Mouse (Mus musculus): ENCODE measurements at regions not wholly inside any gene's neighbourhood (a gene's known extent, or its start where the extent isn't known, plus 50 kb on each side); places are given as distances from the start of the nearest gene placed in this dataset.

- intact Hi-C loops (cut with DNase I) = no loop called here
- Histone ChIP-seq H3K4me1 (ENCODE audit: control insufficient read depth, insufficient read depth, low read length) (peaks cover 1% of the 10 kb centered on the region; the same call in 1 of the 2 replicates), H3K27me3 (ENCODE audit: control insufficient read depth, insufficient read depth, low read length) (no peaks in the 10 kb centered on the region), H3K9ac (ENCODE audit: low read depth, low read length) (no peak overlapping the region), H3K79me2 (replicated peaks; ENCODE audit: control insufficient read depth, insufficient read depth, low read length) (no peaks in the 10 kb centered on the region), H3K4me3 (no peak overlapping the region), H3K36me3 (ENCODE audit: control insufficient read depth, insufficient read depth, low read length) (no peaks in the 10 kb centered on the region), H3K27ac (no peak overlapping the region)
- 76% methylated on average over 8 of the region's 8 CpGs for WGBS
- no peak for DNase-seq
- TF ChIP-seq POLR2A (IDR thresholded peaks at IDR 0.05; ENCODE audit: insufficient read depth, low read depth, low read length) (no peak), EP300 (IDR thresholded peaks at IDR 0.05; ENCODE audit: insufficient read depth, low read depth, low read length) (no peak), CTCF (IDR thresholded peaks at IDR 0.05) (no peak)
These were observed 57.8 kb upstream of the Jade1 start for GRCm38 (mm10) chr3:41497771-41498170.

- 48% methylated on average over 11 of the region's 13 CpGs for WGBS
- intact Hi-C loops (cut with DNase I) = no loop called here
- Histone ChIP-seq H3K27me3 (ENCODE audit: control insufficient read depth, insufficient read depth, low read length) (no peaks in the 10 kb centered on the region), H3K9ac (ENCODE audit: low read depth, low read length) (no peak overlapping the region), H3K79me2 (replicated peaks; ENCODE audit: control insufficient read depth, insufficient read depth, low read length) (no peaks in the 10 kb centered on the region), H3K4me3 (no peak overlapping the region), H3K36me3 (ENCODE audit: control insufficient read depth, insufficient read depth, low read length) (no peaks in the 10 kb centered on the region), H3K27ac (no peak overlapping the region), H3K4me1 (ENCODE audit: control insufficient read depth, insufficient read depth, low read length) (peaks cover 1% of the 10 kb centered on the region; the same call in 1 of the 2 replicates)
- DNase-seq = no peak
- TF ChIP-seq CTCF (IDR thresholded peaks at IDR 0.05) = no peak
- TF ChIP-seq POLR2A (IDR thresholded peaks at IDR 0.05; ENCODE audit: insufficient read depth, low read depth, low read length) = 0 out of 2 replicates have a peak, but pooled peaks have one; percentile 11
These were observed 58.4 kb upstream of the Jade1 start for GRCm38 (mm10) chr3:41496931-41497710.

GRCm38 (mm10) chr3:41495893-41496292 is 59.6 kb upstream of the Jade1 start:
- intact Hi-C loops (cut with DNase I) = no loop called here
- Histone ChIP-seq H3K4me3 (no peak overlapping the region), H3K27me3 (ENCODE audit: control insufficient read depth, insufficient read depth, low read length) (no peaks in the 10 kb centered on the region), H3K36me3 (ENCODE audit: control insufficient read depth, insufficient read depth, low read length) (no peaks in the 10 kb centered on the region), H3K4me1 (ENCODE audit: control insufficient read depth, insufficient read depth, low read length) (peaks cover 1% of the 10 kb centered on the region; the same call in 1 of the 2 replicates), H3K79me2 (replicated peaks; ENCODE audit: control insufficient read depth, insufficient read depth, low read length) (no peaks in the 10 kb centered on the region), H3K9ac (ENCODE audit: low read depth, low read length) (no peak overlapping the region), H3K27ac (no peak overlapping the region)
- 89% methylated on average over 3 of the region's 3 CpGs for WGBS
- TF ChIP-seq EP300 (IDR thresholded peaks at IDR 0.05; ENCODE audit: insufficient read depth, low read depth, low read length) (no peak), POLR2A (IDR thresholded peaks at IDR 0.05; ENCODE audit: insufficient read depth, low read depth, low read length) (no peak), CTCF (IDR thresholded peaks at IDR 0.05) (no peak)
- no peak for DNase-seq

GRCm38 (mm10) chr3:41495097-41495496 is 60.4 kb upstream of the Jade1 start:
- H3K4me3 ChIP-seq = no peak overlapping the region
- intact Hi-C loops (cut with DNase I) = no loop called here

GRCm38 (mm10) chr3:41493472-41493871 is 62.1 kb upstream of the Jade1 start:
- intact Hi-C loops (cut with DNase I) = no loop called here
- Histone ChIP-seq H3K79me2 (replicated peaks; ENCODE audit: control insufficient read depth, insufficient read depth, low read length) (no peaks in the 10 kb centered on the region), H3K4me1 (ENCODE audit: control insufficient read depth, insufficient read depth, low read length) (peaks cover 1% of the 10 kb centered on the region; the same call in 1 of the 2 replicates), H3K4me3 (no peak overlapping the region), H3K9ac (ENCODE audit: low read depth, low read length) (no peak overlapping the region), H3K27me3 (ENCODE audit: control insufficient read depth, insufficient read depth, low read length) (no peaks in the 10 kb centered on the region), H3K36me3 (ENCODE audit: control insufficient read depth, insufficient read depth, low read length) (no peaks in the 10 kb centered on the region), H3K27ac (no peak overlapping the region)
- TF ChIP-seq CTCF (IDR thresholded peaks at IDR 0.05) = no peak
- no peak for TF ChIP-seq POLR2A (IDR thresholded peaks at IDR 0.05; ENCODE audit: insufficient read depth, low read depth, low read length)
- DNase-seq = no peak
- 91% methylated on average over 7 of the region's 7 CpGs for WGBS

More at GRCm38 (mm10) chr3:41495097-41495496, 60.4 kb upstream of the Jade1 start:
- Histone ChIP-seq H3K27me3 (ENCODE audit: control insufficient read depth, insufficient read depth, low read length) (no peaks in the 10 kb centered on the region), H3K27ac (no peak overlapping the region), H3K9ac (ENCODE audit: low read depth, low read length) (no peak overlapping the region), H3K79me2 (replicated peaks; ENCODE audit: control insufficient read depth, insufficient read depth, low read length) (no peaks in the 10 kb centered on the region), H3K36me3 (ENCODE audit: control insufficient read depth, insufficient read depth, low read length) (no peaks in the 10 kb centered on the region), H3K4me1 (ENCODE audit: control insufficient read depth, insufficient read depth, low read length) (peaks cover 1% of the 10 kb centered on the region; the same call in 1 of the 2 replicates)
- WGBS = 76% methylated on average over 5 of the region's 5 CpGs
- no peak for DNase-seq
- TF ChIP-seq CTCF (IDR thresholded peaks at IDR 0.05) = no peak
- TF ChIP-seq EP300 (IDR thresholded peaks at IDR 0.05; ENCODE audit: insufficient read depth, low read depth, low read length) = no peak
- no peak for TF ChIP-seq POLR2A (IDR thresholded peaks at IDR 0.05; ENCODE audit: insufficient read depth, low read depth, low read length)

GRCm38 (mm10) chr3:41492727-41493392 is 62.7 kb upstream of the Jade1 start:
- no peak overlapping the region for H3K9ac ChIP-seq (ENCODE audit: low read depth, low read length)
- no peak for DNase-seq
- no peak overlapping the region for H3K4me3 ChIP-seq
- no peak for TF ChIP-seq EP300 (IDR thresholded peaks at IDR 0.05; ENCODE audit: insufficient read depth, low read depth, low read length)
- no peak for TF ChIP-seq CTCF (IDR thresholded peaks at IDR 0.05)
- no peak for TF ChIP-seq POLR2A (IDR thresholded peaks at IDR 0.05; ENCODE audit: insufficient read depth, low read depth, low read length)
- no peaks in the 10 kb centered on the region for H3K79me2 ChIP-seq (replicated peaks; ENCODE audit: control insufficient read depth, insufficient read depth, low read length)
- 84% methylated on average over 13 of the region's 13 CpGs for WGBS
- no peak overlapping the region for H3K27ac ChIP-seq
- peaks cover 1% of the 10 kb centered on the region; the same call in 1 of the 2 replicates for H3K4me1 ChIP-seq (ENCODE audit: control insufficient read depth, insufficient read depth, low read length)
- intact Hi-C loops (cut with DNase I) = no loop called here
- H3K27me3 ChIP-seq (ENCODE audit: control insufficient read depth, insufficient read depth, low read length) = no peaks in the 10 kb centered on the region
- H3K36me3 ChIP-seq (ENCODE audit: control insufficient read depth, insufficient read depth, low read length) = no peaks in the 10 kb centered on the region

All from heart, adult 2 months (tissue).